Mouse (Mus musculus) intestine, embryonic 14.5 days (tissue): ENCODE results near the gene Suz12. TPM values are rescaled to one million over a fixed set of nuclear protein-coding genes. Genes with fewer than 3 reads are reported as not detected.

ENCODE experiments used
- ATAC-seq: fragments of 200-750 bp; cut with Nextera tagmentation; replicated peaks from 2 replicates; pipeline ENCODE4 v1.8.0; 2017; ENCODE audit warnings: low read depth, moderate number of reproducible peaks, moderate TSS enrichment, moderate library complexity; ENCODE audit not compliant: low FRiP score, low TSS enrichment
- DNase-seq: peaks from one replicate; pipeline ENCODE4 v3.0.0-alpha.2; 2018; ENCODE audit warnings: low spot score
- H3K27ac ChIP-seq: fragments of 300-500 bp; sonication (generic); 2 replicates; pipeline ENCODE4 v1.5.1; 2014; ENCODE audit warnings: low read depth, mild to moderate bottlenecking, control low read depth
- H3K27me3 ChIP-seq: fragments of 300-500 bp; sonication (generic); replicated peaks from 2 replicates; pipeline ENCODE4 v1.6.1; 2014; ENCODE audit warnings: low read length, control low read depth; ENCODE audit not compliant: control insufficient read depth, insufficient read depth
- H3K36me3 ChIP-seq: fragments of 300-500 bp; sonication (generic); 2 replicates; pipeline ENCODE4 v1.6.1; 2014; ENCODE audit warnings: low read length, control low read depth; ENCODE audit not compliant: control insufficient read depth, insufficient read depth
- H3K4me1 ChIP-seq: fragments of 300-500 bp; sonication (generic); replicated peaks from 2 replicates; pipeline ENCODE4 v1.6.1; 2014; ENCODE audit warnings: low read length, control low read depth, mixed read lengths; ENCODE audit not compliant: control insufficient read depth, insufficient read depth
- H3K4me2 ChIP-seq: fragments of 300-500 bp; sonication (generic); 2 replicates; pipeline ENCODE4 v1.6.1; 2014; ENCODE audit warnings: low read length
- H3K4me3 ChIP-seq: fragments of 300-500 bp; sonication (generic); 2 replicates; pipeline ENCODE4 v1.5.1; 2014; ENCODE audit warnings: low read depth, low read length, control low read depth, mixed read lengths
- H3K9ac ChIP-seq: fragments of 300-500 bp; sonication (generic); 2 replicates; pipeline ENCODE4 v1.6.1; 2014; ENCODE audit warnings: mild to moderate bottlenecking, low read length
- H3K9me3 ChIP-seq: fragments of 300-500 bp; sonication (generic); 2 replicates; pipeline ENCODE4 v1.6.1; 2016; ENCODE audit warnings: low read length, control low read depth; ENCODE audit not compliant: control insufficient read depth
- WGBS: fragments of 180-500 bp; shearing (Covaris S2); extraction: QIAGEN DNeasy Blood & Tissue Kit; methylation state at CpG from one replicate; pipeline ENCODE4 v1.1.7; 2014; 5-methylcytosine and 5-hydroxymethylcytosine counted together
- polyA plus RNA-seq: library from polyadenylated mRNA; unstranded; fragments of >200 nt; fragmentation: Nextera tagmentation; extraction: Ambion mirVana; gene quantifications from 2 replicates; pipeline ENCODE4 v1.2.1, GENCODE M21; 2014

The Suz12 gene
- polyA plus RNA-seq, 1 experiment from 2014 or later: 29.6 TPM

DNA sequence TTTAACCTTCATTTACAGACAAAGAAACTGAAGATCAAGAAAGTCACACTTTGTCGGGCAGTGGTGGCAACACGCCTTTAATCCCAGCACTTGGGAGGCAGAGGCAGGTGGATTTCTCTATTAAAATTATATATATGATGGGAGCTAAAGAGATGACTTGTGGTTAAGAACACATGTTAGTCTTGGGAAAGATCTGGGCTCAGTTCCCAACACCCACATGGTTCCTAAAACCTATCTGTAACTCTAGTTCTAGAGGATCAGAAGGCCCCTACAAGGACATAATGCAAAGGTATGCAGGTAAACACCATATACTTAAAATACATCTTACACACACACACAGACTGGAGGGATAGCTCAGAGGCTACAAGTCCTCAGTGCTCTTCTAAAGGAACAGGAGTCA, 78.1 kb downstream of the Suz12 start:
- 93% methylated on average over 2 of the region's 2 CpGs for WGBS
- H3K9me3 ChIP-seq: no peaks in the 10 kb centered on the region
- H3K27me3 ChIP-seq: no peaks in the 10 kb centered on the region
- H3K4me3 ChIP-seq: no peak overlapping the region
- H3K27ac ChIP-seq: no peak overlapping the region
- ATAC-seq (no peak), DNase-seq (no peak)
- H3K36me3 ChIP-seq: no peaks in the 10 kb centered on the region
- H3K4me2 ChIP-seq: no peak overlapping the region
- no peak overlapping the region for H3K9ac ChIP-seq
- H3K4me1 ChIP-seq: no peaks in the 10 kb centered on the region

GRCm38 (mm10) chr11:80072365-80072764, 79.5 kb downstream of the Suz12 start:
- Histone ChIP-seq H3K36me3 (no peaks in the 10 kb centered on the region), H3K27me3 (no peaks in the 10 kb centered on the region), H3K27ac (no peak overlapping the region), H3K4me3 (no peak overlapping the region), H3K4me2 (no peak overlapping the region), H3K4me1 (no peaks in the 10 kb centered on the region), H3K9ac (no peak overlapping the region), H3K9me3 (no peaks in the 10 kb centered on the region)
- DNase-seq: no peak
- 88% methylated on average over 3 of the region's 3 CpGs for WGBS
- ATAC-seq: no peak

- no peaks in the 10 kb centered on the region for H3K9me3 ChIP-seq
- H3K4me2 ChIP-seq: no peak overlapping the region
- DNase-seq: no peak
- no peaks in the 10 kb centered on the region for H3K27me3 ChIP-seq
- peaks cover 3% of the 10 kb centered on the region; the same call in 1 of the 2 replicates for H3K36me3 ChIP-seq
- 95% methylated on average over 5 of the region's 5 CpGs for WGBS
- H3K9ac ChIP-seq: no peak overlapping the region
- no peak for ATAC-seq
- no peak overlapping the region for H3K27ac ChIP-seq
- H3K4me3 ChIP-seq: no peak overlapping the region
- 0 out of 2 replicates have a peak, but pooled peaks cover 5% of the 10 kb centered on the region for H3K4me1 ChIP-seq
Measured at GRCm38 (mm10) chr11:80075608-80076277, 82.8 kb downstream of the Suz12 start.

DNA sequence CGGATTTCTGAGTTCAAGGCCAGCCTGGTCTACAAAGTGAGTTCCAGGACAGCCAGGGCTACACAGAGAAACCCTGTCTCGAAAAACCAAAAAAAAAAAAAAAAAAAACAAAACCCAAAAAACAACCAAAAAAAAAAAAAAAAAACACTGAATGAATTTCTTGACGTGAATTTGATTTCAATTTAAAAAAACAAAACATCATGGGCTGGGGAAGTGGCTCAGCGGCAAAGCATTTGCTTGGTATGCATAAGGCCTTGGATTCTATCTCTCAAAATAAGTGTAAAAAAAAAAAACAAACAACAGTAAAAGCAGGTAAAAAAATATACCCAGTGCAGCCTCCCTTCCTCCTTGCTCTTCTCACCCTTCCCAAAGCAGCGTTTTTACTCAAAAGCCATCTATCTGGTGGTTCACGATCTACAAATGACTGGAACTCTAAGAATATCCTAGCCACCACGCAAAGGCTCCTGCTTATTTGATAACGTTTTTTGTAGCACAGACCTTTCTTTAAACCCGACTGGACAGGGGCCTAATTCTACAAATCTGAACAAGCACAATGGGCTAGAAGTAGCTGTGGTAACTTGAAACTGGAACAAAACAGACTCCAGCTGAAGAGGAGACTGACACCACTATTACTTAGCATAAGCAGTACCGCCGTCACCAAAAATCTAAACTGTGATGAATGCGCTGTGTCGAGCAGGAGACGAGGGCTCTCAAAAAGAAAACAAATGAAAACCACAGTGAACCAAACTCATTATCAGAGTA, 85.1 kb downstream of the Suz12 start:
- DNase-seq (no peak), ATAC-seq (no peak)
- Histone ChIP-seq H3K9ac (no peak overlapping the region), H3K27ac (no peak overlapping the region), H3K36me3 (peaks cover 3% of the 10 kb centered on the region; the same call in 1 of the 2 replicates), H3K4me3 (no peak overlapping the region), H3K4me1 (peaks cover 12% of the 10 kb centered on the region), H3K27me3 (no peaks in the 10 kb centered on the region), H3K9me3 (no peaks in the 10 kb centered on the region), H3K4me2 (no peak overlapping the region)
- 82% methylated on average over 13 of the region's 14 CpGs for WGBS

DNA sequence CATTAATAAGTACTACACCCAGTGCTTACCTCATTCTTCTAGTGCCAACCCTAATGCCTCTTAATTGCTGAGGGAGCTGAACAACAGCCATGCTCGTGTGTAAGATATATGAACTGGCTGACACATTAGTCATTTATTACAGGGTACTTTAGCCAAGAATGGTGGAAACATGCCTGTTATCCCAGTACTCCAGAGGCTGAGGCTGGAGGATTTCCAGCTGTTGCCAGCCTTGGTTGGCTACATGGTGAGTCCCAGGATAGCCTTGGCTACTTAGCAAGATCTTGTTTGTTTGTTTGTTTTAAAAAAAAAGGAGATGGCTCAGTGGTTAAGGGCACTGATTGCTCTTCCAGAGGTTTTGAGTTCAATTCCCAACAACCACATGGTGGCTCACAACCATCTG, 85.9 kb downstream of the Suz12 start:
- Histone ChIP-seq H3K4me3 (no peak overlapping the region), H3K36me3 (peaks cover 3% of the 10 kb centered on the region; the same call in 1 of the 2 replicates), H3K4me2 (no peak overlapping the region), H3K4me1 (peaks cover 12% of the 10 kb centered on the region), H3K27ac (no peak overlapping the region), H3K9me3 (no peaks in the 10 kb centered on the region), H3K9ac (no peak overlapping the region), H3K27me3 (no peaks in the 10 kb centered on the region)
- WGBS: 29% methylated on average over 1 of the region's 1 CpGs
- DNase-seq (no peak), ATAC-seq (no peak)

GRCm38 (mm10) chr11:80079751-80080150, 86.8 kb downstream of the Suz12 start:
- H3K4me3 ChIP-seq: peak overlapping the region; percentile 91
- H3K4me1 ChIP-seq: peaks cover 12% of the 10 kb centered on the region
- H3K27me3 ChIP-seq: no peaks in the 10 kb centered on the region
- peak overlapping the region; percentile 67 for H3K4me2 ChIP-seq
- DNase-seq (no peak), ATAC-seq (no peak)
- H3K27ac ChIP-seq: peak overlapping the region; percentile 97; the same call in 1 of the 2 replicates
- H3K36me3 ChIP-seq: peaks cover 3% of the 10 kb centered on the region; the same call in 1 of the 2 replicates
- no peaks in the 10 kb centered on the region for H3K9me3 ChIP-seq
- H3K9ac ChIP-seq: peak overlapping the region; percentile 97
- 61% methylated on average over 6 of the region's 6 CpGs for WGBS

GRCm38 (mm10) chr11:80080381-80080825, 87.5 kb downstream of the Suz12 start:
- peak; percentile 81 for DNase-seq
- ATAC-seq: no peak; the same call in 1 of the 2 replicates

DNA sequence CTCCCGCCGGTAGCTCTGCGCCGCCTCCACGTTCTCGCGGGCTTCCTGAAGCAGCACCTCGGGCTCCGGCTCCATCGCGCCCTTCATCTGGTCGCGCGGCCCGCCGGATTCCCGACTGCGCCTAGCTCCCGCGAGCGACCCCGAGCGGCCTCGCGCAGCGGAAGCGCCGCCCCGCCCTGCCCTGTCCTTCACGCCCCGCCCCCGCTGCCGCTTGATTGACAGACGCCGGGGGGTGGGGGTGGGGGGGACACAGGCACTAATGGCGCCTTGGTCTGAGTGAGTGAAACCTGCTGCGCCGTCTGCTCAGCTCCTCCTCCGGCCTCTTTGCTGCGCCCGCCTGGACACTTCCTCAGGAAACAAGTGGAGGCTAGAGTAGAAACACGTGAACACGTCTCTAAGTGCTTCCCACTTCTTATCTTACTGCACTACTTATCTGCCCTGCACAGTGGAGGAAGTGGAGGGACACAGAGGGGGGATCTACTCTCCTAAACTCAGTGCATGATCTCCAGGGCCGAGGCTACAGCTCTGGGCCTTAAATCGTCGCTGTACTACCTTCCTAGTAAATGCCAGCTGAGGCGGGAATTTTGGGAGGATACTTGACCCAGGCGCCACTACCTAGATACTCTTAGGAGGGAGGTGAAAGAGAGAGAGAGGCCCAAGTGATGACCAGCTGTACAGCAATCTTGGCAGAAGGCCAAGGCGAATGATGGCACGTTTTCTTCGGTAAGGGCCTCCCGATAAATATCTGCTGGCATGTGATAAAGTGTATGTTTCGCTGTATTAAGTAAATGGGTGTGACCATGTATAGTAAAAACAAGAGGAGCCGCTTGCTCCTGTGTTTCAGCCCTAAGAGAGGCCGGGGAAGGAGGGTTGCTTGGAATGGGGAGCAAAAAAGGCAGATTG, 88.2 kb downstream of the Suz12 start, which contains the start of gene Crlf3:
TSS of gene Crlf3 (minus strand) at position 166 of the 903 bp plus-strand sequence.
- Histone ChIP-seq H3K9me3 (no peaks in the 10 kb centered on the region), H3K27me3 (no peaks in the 10 kb centered on the region), H3K4me1 (peaks cover 12% of the 10 kb centered on the region), H3K4me2 (peak within 1 kb of the TSS; percentile 67), H3K36me3 (peaks cover 3% of the 10 kb centered on the region; the same call in 1 of the 2 replicates), H3K9ac (peak within 1 kb of the TSS; percentile 97), H3K4me3 (peak within 1 kb of the TSS; percentile 91), H3K27ac (peak within 1 kb of the TSS; percentile 97)
- WGBS: 3% methylated on average over 46 of the region's 55 CpGs
- peak; percentile 94 for ATAC-seq
- peak; percentile 98 for DNase-seq

More at GRCm38 (mm10) chr11:80080381-80080825, 87.5 kb downstream of the Suz12 start:
- Histone ChIP-seq H3K36me3 (peaks cover 3% of the 10 kb centered on the region; the same call in 1 of the 2 replicates), H3K9ac (peak overlapping the region; percentile 97), H3K4me3 (peak overlapping the region; percentile 91), H3K27me3 (no peaks in the 10 kb centered on the region), H3K4me2 (peak overlapping the region; percentile 67), H3K9me3 (no peaks in the 10 kb centered on the region), H3K27ac (peak overlapping the region; percentile 97), H3K4me1 (peaks cover 12% of the 10 kb centered on the region)
- 0% methylated on average over 32 of the region's 32 CpGs for WGBS
